Mouse (Mus musculus): ENCODE measurements around the gene Ppp2r5e. TPM values are rescaled to one million over a fixed set of nuclear protein-coding genes. Genes with fewer than 3 reads are reported as not detected.

Gene Ppp2r5e
- polyA plus RNA-seq, 1 experiment from 2014 or later, result 13.6 TPM

- Histone ChIP-seq H3K4me3 (ENCODE audit: low read depth, low read length) (no peak overlapping the region), H3K9ac (ENCODE audit: low read length) (no peak overlapping the region), H3K4me2 (ENCODE audit: low read length) (no peak overlapping the region), H3K27me3 (replicated peaks; ENCODE audit: control insufficient read depth, insufficient read depth, low read length) (no peaks in the 10 kb centered on the region), H3K4me1 (replicated peaks; ENCODE audit: control insufficient read depth, insufficient read depth, low read length) (peaks cover 12% of the 10 kb centered on the region; the same call in 1 of the 2 replicates), H3K27ac (ENCODE audit: low read depth) (no peak overlapping the region), H3K9me3 (ENCODE audit: control insufficient read depth, low read length) (no peaks in the 10 kb centered on the region), H3K36me3 (ENCODE audit: control insufficient read depth, insufficient read depth, low read length) (no peaks in the 10 kb centered on the region)
- 91% methylated on average over 1 of the region's 1 CpGs for WGBS
- ATAC-seq (replicated peaks; ENCODE audit: low FRiP score, low TSS enrichment, low read depth) (no peak), DNase-seq (ENCODE audit: low spot score) (no peak)
Measured at GRCm38 (mm10) chr12:75528300-75528699, 67.7 kb downstream of the Ppp2r5e start.

DNA sequence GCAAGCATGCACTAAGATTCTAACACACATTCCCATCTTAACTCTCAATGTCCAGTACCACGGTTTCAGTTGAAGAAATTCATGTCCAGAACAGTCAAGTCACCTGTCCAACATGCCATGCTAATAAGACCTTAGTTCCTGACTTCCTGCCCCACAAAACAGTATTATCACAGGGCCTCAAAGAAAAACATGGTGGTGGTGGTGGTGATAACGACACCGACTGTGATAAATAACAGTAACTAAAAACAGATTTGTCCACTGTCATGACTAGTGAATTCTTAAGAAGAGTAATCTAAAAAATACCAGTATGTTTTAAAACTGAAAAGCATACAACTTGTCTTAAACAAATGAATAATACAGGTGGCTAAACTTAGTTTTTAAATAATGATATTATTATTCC is 71.8 kb downstream of the Ppp2r5e start:
- Histone ChIP-seq H3K4me3 (ENCODE audit: low read depth, low read length) (no peak overlapping the region), H3K4me1 (replicated peaks; ENCODE audit: control insufficient read depth, insufficient read depth, low read length) (peaks cover 7% of the 10 kb centered on the region), H3K27ac (ENCODE audit: low read depth) (no peak overlapping the region), H3K27me3 (replicated peaks; ENCODE audit: control insufficient read depth, insufficient read depth, low read length) (no peaks in the 10 kb centered on the region), H3K9ac (ENCODE audit: low read length) (no peak overlapping the region), H3K36me3 (ENCODE audit: control insufficient read depth, insufficient read depth, low read length) (no peaks in the 10 kb centered on the region), H3K9me3 (ENCODE audit: control insufficient read depth, low read length) (no peaks in the 10 kb centered on the region), H3K4me2 (ENCODE audit: low read length) (no peak overlapping the region)
- DNase-seq (ENCODE audit: low spot score) (no peak), ATAC-seq (replicated peaks; ENCODE audit: low FRiP score, low TSS enrichment, low read depth) (no peak)
- 82% methylated on average over 3 of the region's 3 CpGs for WGBS

DNA sequence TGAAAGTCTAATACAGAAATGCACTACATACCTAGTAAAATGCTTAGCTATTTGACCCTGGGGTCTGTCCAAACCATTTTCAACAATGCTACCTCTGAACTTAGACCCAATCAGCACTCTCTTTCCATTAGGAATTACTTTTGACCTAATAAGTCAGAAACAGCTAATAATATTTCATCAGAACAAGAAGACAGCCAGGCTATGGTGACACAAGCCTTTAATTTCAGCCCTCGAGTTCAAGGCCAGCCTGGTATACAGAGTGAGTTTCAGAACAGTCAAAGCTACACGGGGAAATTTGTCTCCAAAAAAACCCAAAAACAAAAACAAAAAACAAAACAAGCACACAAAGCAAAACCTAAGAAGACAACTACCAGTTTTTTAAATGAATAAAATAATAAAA is 73.1 kb downstream of the Ppp2r5e start:
- H3K36me3 ChIP-seq (ENCODE audit: control insufficient read depth, insufficient read depth, low read length), result no peaks in the 10 kb centered on the region
- no peak for DNase-seq (ENCODE audit: low spot score)
- no peak for ATAC-seq (replicated peaks; ENCODE audit: low FRiP score, low TSS enrichment, low read depth)
- no peaks in the 10 kb centered on the region for H3K9me3 ChIP-seq (ENCODE audit: control insufficient read depth, low read length)
- H3K4me2 ChIP-seq (ENCODE audit: low read length), result no peak overlapping the region
- H3K27me3 ChIP-seq (replicated peaks; ENCODE audit: control insufficient read depth, insufficient read depth, low read length), result no peaks in the 10 kb centered on the region
- H3K4me1 ChIP-seq (replicated peaks; ENCODE audit: control insufficient read depth, insufficient read depth, low read length), result peaks cover 7% of the 10 kb centered on the region; the same call in 1 of the 2 replicates
- no peak overlapping the region for H3K9ac ChIP-seq (ENCODE audit: low read length)
- H3K27ac ChIP-seq (ENCODE audit: low read depth), result no peak overlapping the region
- no peak overlapping the region for H3K4me3 ChIP-seq (ENCODE audit: low read depth, low read length)
- 80% methylated on average over 2 of the region's 2 CpGs for WGBS

DNA sequence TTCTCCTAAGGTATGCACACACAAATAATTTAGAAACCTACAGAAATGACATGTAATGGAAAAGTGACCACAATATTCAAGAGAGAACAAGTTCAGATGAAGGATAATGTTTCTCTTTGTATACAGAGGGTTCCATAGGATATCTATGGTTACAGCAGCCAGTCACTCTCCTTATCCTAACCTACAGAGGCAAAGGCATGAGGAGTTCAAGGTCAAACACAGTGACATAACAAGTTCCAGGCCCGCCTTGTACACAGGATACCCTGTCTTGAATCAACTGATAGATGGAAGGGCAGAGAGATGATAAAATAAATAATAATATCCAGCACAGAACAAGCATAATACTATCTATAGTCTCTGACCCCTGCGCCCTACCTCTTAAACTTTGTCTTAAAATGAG is 73.7 kb downstream of the Ppp2r5e start:
- Histone ChIP-seq H3K36me3 (ENCODE audit: control insufficient read depth, insufficient read depth, low read length) (no peaks in the 10 kb centered on the region), H3K4me3 (ENCODE audit: low read depth, low read length) (no peak overlapping the region), H3K9me3 (ENCODE audit: control insufficient read depth, low read length) (no peaks in the 10 kb centered on the region), H3K4me1 (replicated peaks; ENCODE audit: control insufficient read depth, insufficient read depth, low read length) (peaks cover 7% of the 10 kb centered on the region; the same call in 1 of the 2 replicates), H3K9ac (ENCODE audit: low read length) (no peak overlapping the region), H3K4me2 (ENCODE audit: low read length) (no peak overlapping the region), H3K27ac (ENCODE audit: low read depth) (no peak overlapping the region), H3K27me3 (replicated peaks; ENCODE audit: control insufficient read depth, insufficient read depth, low read length) (no peaks in the 10 kb centered on the region)
- 84% methylated on average over 2 of the region's 2 CpGs for WGBS
- ATAC-seq (replicated peaks; ENCODE audit: low FRiP score, low TSS enrichment, low read depth), result no peak
- no peak for DNase-seq (ENCODE audit: low spot score)

DNA sequence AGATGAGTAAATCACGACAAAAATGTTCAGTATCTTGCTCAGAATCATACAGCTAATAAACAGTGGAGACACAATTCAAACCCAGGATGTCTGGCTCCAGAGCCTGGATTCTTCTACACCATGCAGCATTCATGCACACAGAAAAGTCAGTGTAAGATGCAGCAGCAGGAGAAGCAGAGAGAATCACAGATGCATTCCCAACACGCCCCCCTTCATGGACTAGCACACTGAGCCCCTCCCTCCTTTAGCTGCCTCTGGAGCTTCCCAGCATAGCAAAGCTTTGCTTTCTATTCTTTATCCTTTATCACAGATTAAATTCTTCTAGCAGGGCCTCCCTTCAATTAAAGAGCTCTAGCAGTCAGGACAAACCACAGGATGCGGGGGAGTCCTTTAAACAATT is 75.7 kb downstream of the Ppp2r5e start:
- no peak overlapping the region for H3K9ac ChIP-seq (ENCODE audit: low read length)
- ATAC-seq (replicated peaks; ENCODE audit: low FRiP score, low TSS enrichment, low read depth) (no peak), DNase-seq (ENCODE audit: low spot score) (no peak)
- no peak overlapping the region for H3K4me3 ChIP-seq (ENCODE audit: low read depth, low read length)
- peaks cover 7% of the 10 kb centered on the region; the same call in 1 of the 2 replicates for H3K4me1 ChIP-seq (replicated peaks; ENCODE audit: control insufficient read depth, insufficient read depth, low read length)
- no peak overlapping the region for H3K27ac ChIP-seq (ENCODE audit: low read depth)
- H3K27me3 ChIP-seq (replicated peaks; ENCODE audit: control insufficient read depth, insufficient read depth, low read length), result no peaks in the 10 kb centered on the region
- WGBS, result 66% methylated on average over 3 of the region's 3 CpGs
- 0 out of 2 replicates have a peak, but pooled peaks cover under 1% of the 10 kb centered on the region for H3K36me3 ChIP-seq (ENCODE audit: control insufficient read depth, insufficient read depth, low read length)
- H3K4me2 ChIP-seq (ENCODE audit: low read length), result no peak overlapping the region
- H3K9me3 ChIP-seq (ENCODE audit: control insufficient read depth, low read length), result no peaks in the 10 kb centered on the region

- 92% methylated on average over 10 of the region's 10 CpGs for WGBS
- no peak overlapping the region for H3K27ac ChIP-seq (ENCODE audit: low read depth)
- ATAC-seq (replicated peaks; ENCODE audit: low FRiP score, low TSS enrichment, low read depth), result no peak
- H3K4me1 ChIP-seq (replicated peaks; ENCODE audit: control insufficient read depth, insufficient read depth, low read length), result peaks cover 7% of the 10 kb centered on the region; the same call in 1 of the 2 replicates
- no peak for DNase-seq (ENCODE audit: low spot score)
- peaks cover 10% of the 10 kb centered on the region; the same call in 1 of the 2 replicates for H3K36me3 ChIP-seq (ENCODE audit: control insufficient read depth, insufficient read depth, low read length)
- H3K4me2 ChIP-seq (ENCODE audit: low read length), result no peak overlapping the region
- H3K4me3 ChIP-seq (ENCODE audit: low read depth, low read length), result no peak overlapping the region
- H3K9me3 ChIP-seq (ENCODE audit: control insufficient read depth, low read length), result no peaks in the 10 kb centered on the region
- no peaks in the 10 kb centered on the region for H3K27me3 ChIP-seq (replicated peaks; ENCODE audit: control insufficient read depth, insufficient read depth, low read length)
- no peak overlapping the region for H3K9ac ChIP-seq (ENCODE audit: low read length)
Measured at GRCm38 (mm10) chr12:75519181-75519940, 76.7 kb downstream of the Ppp2r5e start.

- 34% methylated on average over 10 of the region's 10 CpGs for WGBS
- no peak for DNase-seq (ENCODE audit: low spot score)
Measured at GRCm38 (mm10) chr12:75515301-75515906, 80.6 kb downstream of the Ppp2r5e start.

DNA sequence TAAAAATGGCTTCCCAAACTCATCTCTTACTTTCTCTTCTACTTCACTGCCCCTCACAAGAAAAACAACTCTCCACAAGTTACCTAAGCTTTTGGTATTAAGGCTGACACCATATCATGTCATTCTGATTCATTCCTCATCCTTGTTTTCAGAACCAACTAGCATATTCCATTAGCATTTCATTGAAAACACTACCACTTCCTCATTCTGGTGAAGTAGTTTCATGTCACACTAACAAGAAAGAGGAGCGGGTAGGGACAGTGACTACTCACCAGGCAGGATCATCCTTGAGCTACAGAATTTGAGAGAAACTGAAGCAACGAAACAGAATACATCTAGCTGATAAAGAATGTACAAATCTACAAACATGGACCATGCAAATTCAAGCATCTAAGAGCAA is 84.5 kb downstream of the Ppp2r5e start:
- ATAC-seq (replicated peaks; ENCODE audit: low FRiP score, low TSS enrichment, low read depth) (no peak), DNase-seq (ENCODE audit: low spot score) (no peak)
- Histone ChIP-seq H3K4me1 (replicated peaks; ENCODE audit: control insufficient read depth, insufficient read depth, low read length) (no peaks in the 10 kb centered on the region), H3K36me3 (ENCODE audit: control insufficient read depth, insufficient read depth, low read length) (peaks cover 17% of the 10 kb centered on the region; the same call in 1 of the 2 replicates), H3K9me3 (ENCODE audit: control insufficient read depth, low read length) (no peaks in the 10 kb centered on the region), H3K4me2 (ENCODE audit: low read length) (no peak overlapping the region), H3K4me3 (ENCODE audit: low read depth, low read length) (no peak overlapping the region), H3K27me3 (replicated peaks; ENCODE audit: control insufficient read depth, insufficient read depth, low read length) (no peaks in the 10 kb centered on the region), H3K27ac (ENCODE audit: low read depth) (no peak overlapping the region), H3K9ac (ENCODE audit: low read length) (no peak overlapping the region)
- WGBS, result 92% methylated on average over 2 of the region's 2 CpGs

More at GRCm38 (mm10) chr12:75515301-75515906, 80.6 kb downstream of the Ppp2r5e start:
- no peaks in the 10 kb centered on the region for H3K9me3 ChIP-seq (ENCODE audit: control insufficient read depth, low read length)
- H3K4me1 ChIP-seq (replicated peaks; ENCODE audit: control insufficient read depth, insufficient read depth, low read length), result peaks cover 2% of the 10 kb centered on the region; the same call in 1 of the 2 replicates
- H3K4me3 ChIP-seq (ENCODE audit: low read depth, low read length), result no peak overlapping the region
- H3K9ac ChIP-seq (ENCODE audit: low read length), result no peak overlapping the region
- H3K27ac ChIP-seq (ENCODE audit: low read depth), result no peak overlapping the region
- H3K4me2 ChIP-seq (ENCODE audit: low read length), result no peak overlapping the region
- peaks cover 17% of the 10 kb centered on the region; the same call in 1 of the 2 replicates for H3K36me3 ChIP-seq (ENCODE audit: control insufficient read depth, insufficient read depth, low read length)
- no peak for ATAC-seq (replicated peaks; ENCODE audit: low FRiP score, low TSS enrichment, low read depth)
- H3K27me3 ChIP-seq (replicated peaks; ENCODE audit: control insufficient read depth, insufficient read depth, low read length), result no peaks in the 10 kb centered on the region

Data from intestine, embryonic 14.5 days (tissue).